Mouse (Mus musculus) frontal cortex, postnatal 10 days (tissue): ENCODE results near the gene Ppara.

Experiments
- DNase-seq, 2 experiments: peaks; one replicate each; pipeline ENCODE4 v3.0.0; 2022; ENCODE audit warnings: low spot score in 2 of 2, mixed read lengths in 1 of 2

Gene Ppara

DNA sequence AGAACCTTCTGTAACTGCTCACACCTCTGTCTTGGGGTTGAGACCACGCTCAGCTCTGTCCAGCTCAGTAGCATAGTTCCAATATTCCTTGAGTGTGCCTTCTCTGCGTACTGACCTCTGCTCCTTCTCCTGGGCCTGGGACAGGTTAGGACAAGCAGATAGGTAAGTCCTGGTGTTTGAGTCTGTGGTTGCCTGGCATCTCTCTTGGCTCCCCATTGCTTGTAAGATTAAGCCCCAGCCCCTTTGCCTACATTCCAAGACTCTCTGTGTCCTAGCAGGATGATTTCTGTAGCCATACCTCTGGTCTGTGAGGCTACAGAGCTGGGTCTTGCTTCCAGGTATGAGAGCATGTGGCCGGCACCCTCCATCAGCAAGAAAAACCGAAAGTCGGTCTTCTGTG is 6.6 kb upstream of the Ppara start:
- no peak for DNase-seq

DNA sequence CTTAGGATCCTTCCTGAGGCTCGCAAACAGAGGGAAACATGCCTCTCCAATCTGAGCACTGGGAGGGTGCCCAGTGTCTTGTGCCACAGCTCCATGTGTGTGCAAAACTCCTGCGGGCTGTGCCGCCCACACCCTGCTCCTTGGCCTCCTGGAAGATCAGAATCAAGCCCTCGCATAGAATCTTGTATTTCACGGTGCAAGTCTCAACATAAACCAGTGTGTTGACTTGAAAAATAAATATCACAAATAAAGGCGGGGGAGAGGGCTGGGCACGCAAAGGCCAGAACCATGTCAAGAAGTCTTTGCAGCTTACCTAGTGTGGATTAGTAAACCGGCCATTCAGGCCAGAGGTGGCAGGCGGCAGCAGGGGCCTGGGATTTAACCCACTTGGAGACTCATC is 5.5 kb upstream of the Ppara start:
- DNase-seq: no peak

DNA sequence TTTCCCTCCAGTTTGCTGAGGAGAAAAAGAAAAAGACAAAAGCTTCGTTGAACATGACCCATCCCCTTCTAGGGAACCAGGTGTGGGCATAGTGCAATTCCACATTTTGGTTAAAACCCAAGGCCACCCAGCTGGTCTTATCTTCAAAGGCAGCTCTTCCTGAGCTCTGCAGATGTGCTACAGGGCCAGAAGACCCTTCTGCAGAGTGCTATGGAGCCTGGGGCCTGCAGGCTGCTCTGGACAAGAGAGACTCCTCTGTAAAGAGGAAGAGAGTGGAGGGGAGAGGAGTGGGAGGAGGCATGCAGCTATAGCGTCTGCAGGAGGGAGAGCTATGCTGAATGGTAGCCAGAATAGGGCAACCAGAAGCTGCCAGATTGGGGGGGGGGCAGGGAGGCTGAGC is 4.8 kb upstream of the Ppara start:
- no peak for DNase-seq

DNA sequence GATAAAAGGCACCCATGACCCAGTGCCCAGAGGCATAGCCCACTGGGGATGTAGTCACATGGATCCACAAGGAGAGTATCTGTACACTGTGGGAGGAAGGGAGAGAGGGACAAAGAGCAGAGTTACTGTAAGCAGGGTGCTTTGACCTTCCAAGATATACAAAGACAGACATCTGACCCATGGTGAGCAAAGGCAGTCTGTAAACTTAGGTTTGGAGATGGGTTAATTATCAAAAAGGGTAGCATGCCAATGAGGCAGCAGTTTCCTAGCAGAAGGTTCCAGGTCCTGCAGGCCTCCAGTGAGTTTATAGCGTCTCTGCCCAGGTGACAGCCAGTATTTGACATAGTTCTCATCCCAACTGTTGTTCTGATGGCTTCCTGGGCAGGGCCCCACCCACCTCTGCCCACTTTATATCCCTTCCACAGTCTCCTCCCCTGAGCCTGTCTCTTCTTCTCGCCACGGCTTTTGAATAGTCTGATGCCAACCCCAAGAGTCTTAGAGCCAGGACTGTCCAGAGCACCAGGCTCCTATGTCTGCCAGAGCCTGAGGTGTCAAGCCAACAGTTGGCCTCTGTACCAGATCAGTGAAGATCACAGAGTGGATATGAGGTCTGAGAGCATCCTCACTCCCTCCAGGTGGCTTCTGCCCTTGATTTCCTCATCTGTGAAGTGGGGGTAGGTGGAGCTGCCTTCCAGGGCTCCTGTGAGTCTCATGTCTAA is 2.7 kb upstream of the Ppara start:
- no peak for DNase-seq

DNA sequence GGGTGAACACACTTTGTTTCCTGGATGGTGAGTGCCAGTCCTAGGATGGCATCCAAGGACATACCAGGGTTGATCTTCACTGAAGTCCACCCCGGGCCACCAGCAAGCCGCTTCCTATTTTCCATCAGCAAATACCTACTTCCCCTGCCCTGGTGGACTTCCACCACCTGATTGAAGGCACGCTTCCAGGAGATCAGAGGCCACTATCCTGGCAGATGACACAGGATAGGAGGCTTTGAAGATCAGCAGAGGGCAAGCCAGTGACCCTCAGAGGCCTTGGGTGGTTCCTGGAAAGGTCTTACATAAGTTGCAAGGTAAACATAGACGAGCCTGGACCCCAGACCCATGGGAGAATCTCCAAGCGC is 2.2 kb upstream of the Ppara start:
- DNase-seq: no peak

DNA sequence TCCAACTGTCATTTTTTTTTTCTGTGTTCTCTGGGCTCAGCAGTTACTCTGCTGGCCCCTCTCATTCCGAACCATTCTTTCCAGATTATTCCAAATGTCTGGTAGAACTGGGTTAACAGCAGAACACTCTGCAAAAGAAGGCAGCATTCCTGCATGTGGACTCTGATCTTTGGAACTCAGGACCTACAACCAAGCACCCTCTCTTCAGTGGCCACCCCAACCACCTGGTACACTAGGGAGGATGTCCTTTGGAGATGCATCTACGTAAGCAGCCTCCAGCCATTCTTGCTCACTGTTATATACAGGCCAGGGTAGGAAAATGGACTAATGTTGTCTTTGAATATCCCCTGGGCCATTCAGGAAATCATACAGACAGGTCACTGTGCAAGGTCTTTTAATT is 1.1 kb upstream of the Ppara start:
- DNase-seq: no peak

DNA sequence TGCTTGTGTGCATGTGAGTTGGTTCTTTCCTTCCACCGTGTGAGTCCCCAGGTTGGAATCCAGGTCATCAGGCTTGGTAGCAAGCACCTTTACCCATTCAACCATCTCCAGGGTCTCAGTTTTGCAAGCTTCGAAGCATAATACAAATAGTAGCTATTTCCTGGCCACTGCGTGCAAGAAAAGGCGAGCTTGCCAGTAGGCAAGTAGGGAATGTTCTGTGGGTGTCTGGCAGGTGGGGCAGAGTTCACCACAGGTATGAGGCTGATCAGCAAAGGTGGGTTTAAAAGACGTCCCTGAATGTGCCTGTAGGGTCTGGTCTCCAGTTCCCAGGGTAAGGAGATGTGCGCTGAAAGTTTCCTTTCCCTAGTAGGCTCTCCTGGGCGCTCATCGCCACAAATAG is 635 bp upstream of the Ppara start:
- no peak for DNase-seq

DNA sequence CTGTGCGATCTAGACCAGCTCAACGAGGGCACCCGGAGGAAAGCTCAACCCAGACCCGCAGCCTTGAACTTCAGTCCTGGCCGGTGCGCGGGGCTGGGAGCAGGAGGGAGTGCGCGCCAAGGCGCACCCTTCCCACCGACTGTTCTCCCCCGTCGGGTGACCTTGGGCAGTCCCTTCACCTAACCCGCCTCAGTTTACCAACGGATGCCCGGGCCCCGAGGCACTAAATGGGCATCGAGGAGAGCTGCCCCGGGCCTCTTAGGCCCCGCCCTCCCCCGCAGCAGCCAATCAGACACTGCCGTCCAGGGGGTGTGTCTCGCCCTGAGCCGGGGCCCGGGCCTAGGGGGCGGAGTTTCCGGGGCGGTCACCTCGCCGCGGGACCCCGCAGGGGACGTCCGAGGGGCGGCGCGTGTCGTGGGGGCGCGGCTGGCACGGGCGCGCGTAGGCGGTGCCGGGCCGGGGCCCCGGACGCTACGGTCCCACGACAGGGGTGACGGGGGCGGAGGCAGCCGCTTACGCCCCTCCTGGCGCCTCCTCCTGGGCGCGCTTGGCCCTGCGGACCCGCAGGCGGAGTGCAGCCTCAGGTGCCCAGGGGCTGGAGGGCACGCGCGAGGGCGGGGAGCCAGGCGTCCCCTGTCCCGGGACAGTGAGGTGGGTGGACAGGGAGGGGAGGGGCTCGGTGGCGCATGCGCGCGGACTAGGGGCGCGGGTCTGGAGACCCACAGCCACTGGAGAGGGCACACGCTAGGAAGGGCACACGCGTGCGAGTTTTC is 466 bp downstream of the Ppara start:
- peak; percentile 79 to 80 for DNase-seq

DNA sequence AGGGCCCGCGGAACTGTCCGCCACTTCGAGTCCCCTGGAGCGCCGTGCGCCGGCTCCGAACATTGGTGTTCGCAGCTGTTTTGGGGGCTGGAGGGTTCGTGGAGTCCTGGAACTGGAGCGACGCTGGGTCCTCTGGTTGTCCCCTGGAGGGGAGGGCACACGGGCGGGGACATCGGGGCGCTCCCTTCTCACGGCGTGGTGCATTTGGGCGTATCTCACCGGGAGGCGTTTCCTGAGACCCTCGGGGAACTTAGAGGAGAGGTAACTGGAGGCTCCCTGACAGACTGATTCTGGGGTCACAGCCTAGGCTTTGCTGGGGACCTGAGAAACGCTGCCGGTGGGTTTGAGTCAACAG is 1.0 kb downstream of the Ppara start:
- DNase-seq: no peak

DNA sequence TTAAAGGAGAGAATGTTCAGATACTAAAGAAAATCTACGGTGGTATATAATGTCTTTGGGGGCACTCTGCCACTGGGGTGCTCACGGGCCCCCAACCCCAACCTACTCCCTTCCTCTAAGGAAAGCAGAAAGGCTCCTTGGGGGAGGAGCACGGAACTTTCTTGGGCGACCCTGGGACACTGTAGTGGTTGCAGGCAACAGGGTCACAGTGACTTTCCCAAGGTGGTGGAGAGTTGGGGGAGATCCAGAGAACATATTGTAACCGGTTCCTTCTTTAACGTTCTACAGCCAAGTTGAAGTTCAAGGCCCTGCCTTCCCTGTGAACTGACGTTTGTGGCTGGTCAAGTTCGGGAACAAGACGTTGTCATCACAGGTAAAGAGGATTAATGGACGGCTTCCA is 1.7 kb downstream of the Ppara start:
- no peak for DNase-seq

DNA sequence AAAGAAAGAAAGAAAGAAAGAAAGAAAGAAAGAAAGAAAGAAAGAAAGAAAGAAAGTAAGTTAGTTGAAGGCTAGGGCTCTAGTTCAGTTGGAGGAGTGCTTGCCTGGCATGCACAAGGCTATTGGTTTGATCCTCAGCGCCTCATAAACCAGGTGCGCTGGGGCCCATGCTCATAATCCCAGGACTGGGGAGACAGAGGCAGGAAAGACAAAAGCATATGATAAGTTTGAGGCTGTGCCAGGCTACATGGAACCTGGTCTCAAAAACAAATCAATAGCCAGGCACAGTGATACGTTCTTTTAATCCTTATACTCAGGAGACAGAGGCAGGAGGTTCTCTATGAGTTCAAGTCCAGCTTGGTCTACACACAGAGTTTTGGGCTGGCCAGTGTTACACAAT is 3.6 kb downstream of the Ppara start:
- DNase-seq: no peak

DNA sequence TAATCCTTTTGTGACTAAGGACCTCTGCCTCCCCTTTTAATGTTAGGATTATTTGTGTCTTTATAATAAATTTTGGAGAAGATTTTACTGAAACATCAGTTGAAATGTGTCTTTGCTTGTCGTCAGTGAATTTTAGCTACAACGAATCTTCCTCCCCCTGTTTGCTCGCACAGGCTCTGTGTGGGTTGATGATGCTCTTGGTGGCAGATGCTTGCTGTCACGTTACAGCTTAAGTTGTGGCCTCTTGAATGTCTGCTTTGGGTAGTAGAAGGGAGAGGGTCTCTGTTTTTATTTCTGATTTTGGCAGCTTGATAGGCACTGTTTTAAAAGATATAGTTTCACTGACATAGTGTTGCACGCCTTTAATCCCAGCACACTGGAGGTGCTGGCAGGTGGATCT is 4.2 kb downstream of the Ppara start:
- no peak for DNase-seq

DNA sequence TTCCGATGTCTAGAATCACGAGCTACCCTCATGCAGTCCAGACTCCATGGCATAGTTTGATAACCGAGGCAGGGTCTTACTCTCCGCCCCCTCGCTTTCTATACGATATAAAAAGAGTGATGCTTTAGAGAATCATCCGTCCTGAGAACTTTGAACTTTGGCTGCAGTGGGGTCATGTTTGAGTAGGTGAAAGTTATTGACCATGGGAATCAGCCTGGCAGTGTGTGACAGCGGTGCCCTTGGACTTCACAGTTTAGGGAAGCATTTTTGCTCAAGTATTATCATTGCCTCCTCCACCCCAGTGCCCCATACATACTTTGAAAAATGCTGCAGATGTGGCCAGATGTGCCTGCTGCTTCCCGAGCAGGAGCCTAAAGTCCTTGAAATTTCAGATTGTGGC is 7.8 kb downstream of the Ppara start:
- DNase-seq: no peak

DNA sequence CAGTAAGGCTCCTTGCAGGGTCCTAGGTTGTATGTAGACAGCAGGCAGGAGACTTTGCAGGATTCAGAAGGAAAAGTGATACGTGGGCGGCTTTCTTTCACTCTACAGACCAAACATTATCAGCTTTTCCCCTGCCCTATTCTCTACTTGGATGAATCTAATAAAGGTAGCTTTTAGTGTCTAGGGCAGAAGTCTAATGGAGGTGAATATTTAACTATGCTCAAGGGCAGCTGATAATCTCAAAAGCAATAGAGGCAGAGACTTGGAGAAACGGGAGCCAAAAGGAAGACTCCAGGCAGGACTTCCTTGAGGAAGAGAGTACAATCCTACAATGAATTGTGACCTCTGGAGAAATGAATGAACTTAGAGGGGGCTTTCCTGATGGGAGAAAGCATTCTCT is 9.2 kb downstream of the Ppara start:
- no peak for DNase-seq

DNA sequence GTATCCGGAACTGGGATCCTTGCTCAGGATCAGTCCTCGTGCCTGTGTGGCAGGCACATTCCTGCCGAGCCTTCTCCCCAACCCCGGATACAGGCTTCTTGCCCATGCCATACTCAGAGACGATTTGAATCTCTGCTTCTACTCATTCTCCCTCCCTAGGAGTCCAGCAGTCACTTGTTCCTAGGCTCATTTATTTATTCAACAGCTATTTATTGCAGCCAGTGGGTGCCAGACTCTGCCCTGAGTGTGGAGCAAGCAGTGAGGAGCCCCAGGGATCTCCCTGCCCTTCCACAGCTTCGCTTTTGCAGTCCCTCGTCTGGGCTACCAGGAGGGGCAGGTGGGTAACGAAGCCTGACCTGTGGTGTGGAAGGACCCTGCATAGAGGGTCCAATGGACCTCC is 11.4 kb downstream of the Ppara start:
- DNase-seq: no peak

DNA sequence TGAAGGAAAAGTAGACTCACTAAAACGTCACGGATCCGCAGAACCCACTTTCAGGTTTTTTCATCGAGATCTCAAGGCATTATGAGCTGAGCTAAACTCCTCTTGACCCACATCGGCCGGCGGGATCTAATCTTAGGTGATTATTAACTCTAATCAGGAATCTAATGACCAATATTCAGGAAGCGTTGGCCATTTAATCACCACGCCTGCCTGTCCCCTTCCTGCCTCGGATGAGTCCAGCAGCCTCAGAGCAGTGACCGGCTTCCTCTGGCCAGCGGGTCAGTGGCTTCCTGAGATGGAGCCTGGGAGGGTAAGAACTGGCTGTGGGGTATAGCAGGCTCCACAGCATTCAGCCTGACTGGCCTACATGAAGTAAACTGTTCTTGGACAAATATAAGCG is 11.9 kb downstream of the Ppara start:
- DNase-seq: no peak

DNA sequence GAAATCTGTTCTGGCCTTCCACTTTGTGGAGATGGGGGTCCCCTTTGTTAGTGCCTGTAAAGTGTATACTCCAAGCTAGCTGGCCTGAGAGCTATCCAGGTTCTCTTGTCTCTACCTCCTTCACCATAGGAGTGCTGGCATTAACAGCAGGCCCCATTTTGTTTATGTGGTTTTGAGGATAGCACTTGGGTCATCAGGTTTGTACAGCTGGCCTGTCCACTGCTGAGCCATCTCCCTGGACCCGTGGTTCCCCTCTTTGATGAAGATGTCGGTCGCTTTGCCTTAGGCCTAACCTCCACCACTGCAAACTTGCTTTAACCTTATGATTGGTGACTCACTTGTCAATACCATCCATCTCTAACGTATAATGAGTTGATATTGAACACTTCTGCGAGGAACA is 13.2 kb downstream of the Ppara start:
- no peak for DNase-seq

DNA sequence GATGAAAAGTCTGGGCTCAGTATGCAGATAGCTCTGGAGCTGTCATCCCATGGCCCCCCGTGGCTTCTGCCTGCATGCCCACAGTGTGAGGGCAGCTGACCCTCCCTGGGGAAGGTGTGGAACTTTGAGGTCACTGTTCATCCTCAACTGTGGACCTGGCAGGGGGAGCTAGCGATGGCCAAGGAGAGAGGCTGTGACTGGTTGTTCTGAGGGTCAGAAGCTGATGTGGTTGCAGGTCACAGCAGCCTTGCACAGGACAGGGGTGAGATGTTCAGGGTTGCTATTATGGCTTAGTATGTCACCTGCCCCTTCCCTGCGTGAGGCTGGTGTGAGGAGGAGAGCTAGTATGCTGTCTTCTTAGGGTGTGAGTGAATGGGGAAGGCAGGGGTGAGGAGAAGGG is 13.7 kb downstream of the Ppara start:
- no peak for DNase-seq

DNA sequence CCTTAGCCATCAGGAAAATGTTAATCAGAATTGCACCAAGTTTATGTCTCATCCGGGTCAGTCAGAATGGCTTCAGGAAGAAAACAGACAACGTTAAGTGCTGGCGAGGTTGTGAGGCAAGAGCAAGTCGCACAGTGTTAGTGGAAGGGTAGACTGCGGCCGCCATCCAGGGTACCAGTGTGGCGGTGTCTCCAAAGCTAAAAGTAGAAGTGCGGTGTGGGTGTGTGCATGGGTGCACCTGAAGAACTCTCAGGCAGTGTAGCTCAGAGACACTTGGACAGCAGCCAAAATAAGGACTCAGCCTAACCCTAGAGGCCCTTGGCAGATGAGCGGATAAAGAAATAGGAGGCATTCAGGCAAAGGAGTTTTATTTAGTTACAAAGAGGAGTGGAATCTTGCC is 14.4 kb downstream of the Ppara start:
- DNase-seq: no peak

DNA sequence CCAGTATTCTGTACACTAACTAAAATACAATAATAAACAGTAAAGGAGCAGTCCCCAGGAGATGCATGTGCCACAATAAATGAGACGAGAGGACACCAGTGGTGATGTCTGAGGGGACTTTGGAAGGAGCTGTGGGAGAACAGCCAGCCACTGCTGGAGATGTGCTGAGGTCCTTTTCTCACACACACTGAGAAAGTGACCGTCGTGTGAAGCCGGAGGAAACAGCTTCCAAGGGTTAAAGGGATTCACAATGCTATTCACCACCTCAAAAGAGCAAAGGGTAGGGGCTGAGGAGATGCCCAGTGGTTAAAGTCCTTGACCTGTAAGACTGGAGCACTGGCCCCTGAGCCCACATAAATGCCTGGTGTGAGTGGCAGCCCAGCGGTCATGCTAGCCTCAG is 15.3 kb downstream of the Ppara start:
- no peak for DNase-seq

DNA sequence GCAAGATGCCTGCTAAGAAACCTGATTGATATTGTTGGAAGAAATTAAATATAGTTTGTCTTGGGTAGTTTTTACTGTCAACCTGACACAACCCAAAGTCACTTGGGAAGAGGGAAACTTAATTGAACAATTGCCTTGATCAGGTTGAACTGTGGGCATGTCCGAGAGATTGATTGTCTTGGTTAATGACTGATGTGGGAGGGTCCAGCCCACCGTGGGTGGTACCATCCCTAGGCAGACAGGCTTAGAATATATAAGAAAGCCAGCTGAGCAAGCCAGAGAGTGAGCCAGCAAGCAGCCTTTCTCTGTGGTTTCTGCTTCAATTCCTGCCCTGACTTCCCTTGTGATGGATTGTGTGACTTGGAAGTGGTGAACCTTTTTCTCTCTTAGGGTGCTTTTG is 17.9 kb downstream of the Ppara start:
- DNase-seq: no peak

DNA sequence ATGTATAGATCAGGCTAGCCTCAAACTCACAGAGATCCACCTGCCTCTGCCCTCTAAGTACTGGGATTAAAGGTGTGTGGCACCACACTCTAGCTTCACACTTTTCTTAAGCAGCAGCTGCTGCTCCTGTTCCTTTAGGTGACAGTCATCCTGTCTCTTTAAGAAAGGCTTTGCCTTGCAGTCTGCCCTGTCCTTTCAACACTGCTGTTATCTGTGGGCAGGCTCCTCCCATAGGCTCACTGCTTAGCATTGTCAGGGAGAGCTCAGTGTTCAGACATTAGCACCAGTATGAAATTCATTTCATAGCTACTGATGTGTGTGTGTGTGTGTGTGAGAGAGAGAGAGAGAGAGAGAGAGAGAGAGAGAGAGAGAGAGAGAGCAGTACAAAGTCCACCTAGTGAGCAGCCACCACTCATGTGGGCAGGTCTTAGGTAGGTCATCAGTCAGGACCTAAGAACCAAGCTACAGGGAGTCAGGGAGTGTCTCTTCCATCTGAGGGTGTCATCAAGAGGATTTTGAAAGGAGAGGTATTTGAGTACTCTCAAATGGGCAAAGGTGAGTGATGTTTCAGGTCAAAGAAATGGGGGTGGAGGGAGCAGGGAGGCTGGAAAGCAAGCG is 19.4 kb downstream of the Ppara start:
- DNase-seq: no peak

DNA sequence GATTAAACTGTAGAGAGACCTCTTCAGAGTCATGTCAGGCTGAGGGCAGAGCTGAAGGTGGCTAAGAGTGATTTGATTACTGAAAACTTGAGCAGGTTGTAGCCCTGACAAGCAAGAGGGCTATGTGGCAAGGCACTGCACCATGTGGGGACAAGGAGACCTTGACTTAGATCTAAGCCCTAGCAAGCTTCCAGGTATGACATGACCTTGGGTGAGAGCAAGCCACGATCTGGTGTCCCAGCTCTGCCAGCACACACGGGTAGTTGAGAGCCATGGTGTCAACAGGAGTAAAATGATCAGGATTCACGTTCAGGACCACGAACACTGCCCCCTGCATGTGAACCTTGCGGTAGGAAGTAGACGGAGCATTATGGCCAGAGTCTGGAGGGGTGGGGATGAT is 20.4 kb downstream of the Ppara start:
- no peak for DNase-seq
